Mouse (Mus musculus) testis, postnatal 14 days (tissue): Measurements from ENCODE around the gene Gm17949.

ENCODE experiments used
- DNase-seq: peaks from one replicate; pipeline ENCODE4 v3.0.0; 2021; ENCODE audit warnings: low spot score

Gene Gm17949

DNA sequence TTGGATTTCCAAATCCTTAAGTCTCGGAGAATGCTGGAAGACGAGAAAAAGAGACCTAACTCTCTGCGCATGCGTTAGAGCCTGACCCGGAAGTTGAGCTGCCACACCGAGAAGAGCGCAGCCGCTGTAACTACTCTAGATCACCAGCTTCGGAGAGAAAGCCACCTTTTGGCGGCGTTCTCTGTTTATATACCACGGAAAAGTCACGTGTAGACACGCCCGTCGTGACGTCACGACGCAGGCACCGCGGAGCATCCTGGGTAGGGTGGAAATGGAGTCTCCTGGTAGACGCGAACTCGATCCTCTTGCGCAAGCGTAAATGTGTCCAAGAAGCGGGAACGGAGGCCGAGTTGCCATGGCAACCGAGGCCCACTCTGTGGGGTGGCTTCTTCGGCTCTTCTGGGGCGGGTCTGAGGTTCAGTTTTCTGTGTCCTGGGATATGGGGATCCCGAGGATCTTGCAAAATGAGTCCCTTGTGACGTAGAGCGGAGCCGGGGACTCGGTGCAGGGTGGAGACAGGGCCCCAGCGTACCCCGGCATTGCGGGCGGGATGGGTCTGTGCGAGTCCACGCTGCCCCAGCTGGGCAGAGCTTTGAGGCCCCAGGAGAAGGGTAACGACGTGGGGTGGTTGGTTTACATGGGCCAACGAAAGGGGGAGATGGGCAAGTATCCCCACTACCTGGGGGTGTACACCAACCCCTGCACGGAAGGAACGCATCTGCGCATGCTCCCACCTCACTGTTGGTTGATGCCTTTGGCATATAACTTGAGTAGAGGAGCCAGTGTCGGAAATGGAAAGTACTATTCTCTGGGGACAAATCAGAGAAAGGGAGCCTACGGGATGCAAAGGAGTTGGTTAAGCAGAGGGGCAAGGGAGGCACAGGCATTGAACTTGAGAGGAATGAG lies at the start of gene Gm17949, which contains the start of gene Gtf2f1:
Gene Gm17949 (plus strand): TSS at position 234 of the 906 bp plus-strand sequence.
Gene Gtf2f1 (minus strand): TSS at position 53 of the 906 bp plus-strand sequence.
- DNase-seq, result peak; percentile 95

DNA sequence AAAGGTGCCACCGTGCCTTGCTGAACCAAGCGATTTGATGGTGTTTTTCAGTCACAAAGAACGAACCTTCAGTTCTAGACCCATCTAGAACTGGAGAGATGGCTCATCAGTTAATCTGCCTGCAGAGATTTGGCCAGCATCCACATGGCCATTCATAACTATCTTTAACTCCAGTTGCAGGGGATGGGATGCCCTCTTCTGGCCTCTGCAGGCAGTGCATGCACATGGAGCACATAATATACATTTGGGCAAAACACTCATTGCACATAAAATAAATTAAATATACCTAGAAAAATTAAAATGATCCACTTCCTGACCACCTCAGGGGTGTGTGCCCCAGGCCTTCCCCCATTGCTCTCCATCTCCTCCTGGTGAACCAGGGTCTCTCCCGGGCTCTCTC lies 49.4 kb upstream of the Gm17949 start:
- DNase-seq, result no peak

DNA sequence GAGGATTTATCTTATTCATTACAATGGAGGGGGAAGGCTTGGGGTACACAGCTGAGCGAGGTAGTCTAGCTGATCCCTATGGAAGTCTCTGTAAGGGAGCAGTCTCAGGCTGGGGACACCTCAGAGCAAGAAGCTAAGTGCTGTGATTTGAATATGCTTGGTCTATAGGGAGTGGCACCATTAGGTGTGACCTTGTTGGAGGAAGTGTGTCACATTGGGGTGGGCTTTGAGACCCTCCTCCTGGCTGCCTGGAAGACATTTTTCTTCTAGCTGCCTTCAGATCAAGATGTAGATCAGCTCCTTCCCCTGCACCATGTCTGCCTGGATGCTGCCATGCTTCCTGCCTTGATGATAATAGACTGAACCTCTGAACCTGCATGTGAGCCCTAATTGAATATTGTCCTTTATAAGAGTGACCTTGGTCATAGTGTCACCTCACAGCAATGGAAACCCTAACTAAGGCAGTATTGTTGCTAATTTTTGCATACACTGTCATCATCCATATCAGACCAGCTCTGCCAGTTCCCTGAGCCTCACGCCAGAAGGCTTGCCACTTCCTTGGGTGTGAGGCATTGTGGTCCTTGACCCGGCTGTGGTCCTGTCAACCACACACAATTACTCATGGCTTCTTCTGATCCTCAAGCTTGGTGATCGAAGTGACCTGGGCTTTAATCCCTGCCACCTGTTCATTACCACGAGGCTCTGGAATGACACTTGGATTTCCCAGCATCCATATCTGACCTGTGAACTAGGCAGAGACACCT lies 48.4 kb upstream of the Gm17949 start:
- no peak for DNase-seq

DNA sequence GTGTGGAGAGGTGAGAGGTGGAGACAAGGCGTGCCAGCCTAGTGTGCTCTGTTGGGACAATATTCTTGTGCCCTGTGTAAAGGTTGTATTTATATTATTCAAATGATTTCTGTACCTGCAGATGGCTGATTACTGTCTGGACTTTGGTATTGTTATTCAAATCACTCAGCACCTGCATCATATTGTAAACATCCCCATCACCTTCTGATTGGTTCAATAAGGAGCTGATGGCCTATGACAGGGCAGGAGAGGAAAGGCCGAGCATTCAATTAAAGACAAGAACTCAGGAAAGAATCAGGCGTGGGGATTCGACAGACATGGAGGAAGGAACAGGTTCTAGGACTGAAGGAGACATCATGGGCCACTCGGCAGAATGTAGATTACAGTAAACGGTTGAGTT lies 47.6 kb upstream of the Gm17949 start:
- DNase-seq, result no peak

DNA sequence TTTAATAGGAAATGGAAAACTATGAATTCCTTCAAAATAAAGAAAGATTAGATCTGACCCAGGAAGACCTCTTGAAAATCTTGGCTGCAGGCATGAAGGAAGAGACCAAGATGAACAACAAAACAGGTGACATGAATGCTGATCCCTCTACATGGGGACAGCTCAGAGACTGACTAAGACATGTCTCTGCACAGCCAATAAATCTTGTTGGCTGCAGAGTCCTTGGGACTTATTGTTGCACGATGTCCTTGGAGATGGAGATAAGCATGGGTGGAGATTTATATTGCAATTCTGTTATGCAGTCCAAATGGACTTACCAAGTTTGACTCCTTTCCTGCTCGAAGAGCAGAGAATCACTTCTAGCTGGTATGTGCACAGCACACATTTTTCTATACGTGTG lies 41.9 kb upstream of the Gm17949 start:
- DNase-seq, result no peak

DNA sequence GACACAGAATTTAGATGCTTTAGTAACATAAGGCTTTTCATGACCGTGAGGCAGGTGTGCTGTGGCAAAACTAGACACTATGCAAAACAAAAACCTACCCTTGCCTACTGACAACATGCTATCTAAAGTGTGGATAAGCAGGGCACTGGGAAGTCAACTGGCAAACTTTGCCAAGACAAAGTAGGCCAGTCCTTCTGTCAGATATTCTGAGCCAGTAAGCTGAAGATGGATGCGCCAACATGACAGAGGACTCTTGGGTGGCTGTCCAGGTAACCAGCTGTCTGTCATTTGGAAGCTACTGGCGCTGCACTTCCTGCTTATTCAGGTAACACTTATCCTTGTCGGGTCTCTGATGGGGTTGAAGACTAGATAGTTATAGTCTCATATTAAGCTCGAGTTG lies 41.2 kb upstream of the Gm17949 start:
- DNase-seq, result no peak

DNA sequence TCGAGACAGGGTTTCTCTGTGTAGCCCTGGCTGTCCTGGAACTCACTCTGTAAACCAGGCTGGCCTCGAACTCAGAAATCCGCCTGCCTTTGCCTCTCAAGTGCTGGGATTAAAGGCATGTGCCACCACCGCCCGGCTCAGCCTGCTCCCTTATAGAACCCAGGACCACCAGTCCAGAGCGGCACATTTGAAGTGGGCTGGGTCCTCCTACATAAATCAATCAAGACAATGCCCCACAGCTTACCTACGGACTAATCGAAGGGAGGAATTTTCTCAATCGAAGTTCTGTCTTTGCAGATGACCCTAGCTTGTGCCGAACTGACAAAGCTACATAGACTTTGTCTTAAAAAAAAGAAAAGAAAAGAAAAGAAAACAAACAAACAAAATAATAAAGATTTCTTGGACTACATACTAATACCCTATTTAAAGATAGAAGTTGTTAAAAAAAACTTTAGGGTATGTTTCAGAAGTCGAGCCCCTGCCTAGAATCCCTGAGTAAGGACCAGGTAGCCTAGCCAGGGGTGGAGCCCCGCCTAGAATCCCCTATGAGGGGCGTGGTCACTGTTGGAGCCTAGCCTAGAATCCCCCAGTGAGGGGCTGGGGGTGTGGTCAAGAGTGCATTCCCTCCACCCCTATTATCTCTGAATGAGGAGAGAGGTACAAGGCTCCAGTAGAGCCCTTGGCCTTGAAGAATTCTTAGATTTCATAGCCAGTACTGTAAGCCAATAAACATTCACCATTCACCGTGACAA lies 37.1 kb upstream of the Gm17949 start:
- DNase-seq, result no peak

DNA sequence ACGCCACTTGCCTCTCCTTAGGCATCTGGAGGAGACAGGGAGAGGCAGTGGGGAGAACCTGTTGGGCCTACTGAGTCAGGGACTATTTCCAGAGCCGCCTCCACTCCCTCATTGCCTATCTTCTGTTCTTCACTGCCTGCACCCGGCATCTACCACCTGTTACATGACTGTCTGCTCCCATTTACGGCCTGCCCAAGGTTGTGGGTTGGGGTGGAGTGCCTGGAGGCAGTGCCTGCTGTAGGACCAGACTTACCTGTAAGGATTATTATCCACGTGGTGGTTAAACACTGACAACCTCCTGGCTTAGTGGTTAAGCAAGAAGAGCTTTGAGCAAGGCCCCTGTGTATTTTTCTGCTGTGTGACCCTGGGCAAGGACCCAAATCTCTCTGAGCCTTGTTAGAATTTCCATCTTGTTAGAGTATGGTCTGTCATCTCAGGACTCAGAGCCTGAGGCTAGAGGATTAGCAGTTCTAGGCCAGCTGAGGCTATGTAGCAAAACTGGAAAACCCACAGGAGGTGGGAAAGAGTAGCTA lies 36.5 kb upstream of the Gm17949 start:
- DNase-seq, result no peak

DNA sequence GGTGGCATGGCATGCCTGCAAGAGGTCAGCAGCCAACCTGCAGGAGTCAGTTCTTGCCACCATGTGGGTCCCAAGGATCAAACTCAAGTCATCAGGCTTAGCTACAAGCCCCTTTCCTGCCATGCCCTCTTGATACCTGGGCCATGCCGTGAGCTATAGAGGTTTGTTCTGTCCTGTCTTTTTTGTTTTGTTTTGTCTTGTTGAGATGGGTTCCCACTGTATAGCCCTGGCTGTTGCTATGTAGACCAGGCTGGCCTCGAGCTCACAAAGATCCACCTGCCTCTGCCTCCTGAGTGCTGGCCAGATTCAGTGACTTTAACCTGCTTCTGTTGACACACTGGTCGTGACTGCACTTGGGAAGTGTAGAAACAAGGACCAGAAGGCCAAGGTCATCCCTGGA lies 35.9 kb upstream of the Gm17949 start:
- no peak for DNase-seq

DNA sequence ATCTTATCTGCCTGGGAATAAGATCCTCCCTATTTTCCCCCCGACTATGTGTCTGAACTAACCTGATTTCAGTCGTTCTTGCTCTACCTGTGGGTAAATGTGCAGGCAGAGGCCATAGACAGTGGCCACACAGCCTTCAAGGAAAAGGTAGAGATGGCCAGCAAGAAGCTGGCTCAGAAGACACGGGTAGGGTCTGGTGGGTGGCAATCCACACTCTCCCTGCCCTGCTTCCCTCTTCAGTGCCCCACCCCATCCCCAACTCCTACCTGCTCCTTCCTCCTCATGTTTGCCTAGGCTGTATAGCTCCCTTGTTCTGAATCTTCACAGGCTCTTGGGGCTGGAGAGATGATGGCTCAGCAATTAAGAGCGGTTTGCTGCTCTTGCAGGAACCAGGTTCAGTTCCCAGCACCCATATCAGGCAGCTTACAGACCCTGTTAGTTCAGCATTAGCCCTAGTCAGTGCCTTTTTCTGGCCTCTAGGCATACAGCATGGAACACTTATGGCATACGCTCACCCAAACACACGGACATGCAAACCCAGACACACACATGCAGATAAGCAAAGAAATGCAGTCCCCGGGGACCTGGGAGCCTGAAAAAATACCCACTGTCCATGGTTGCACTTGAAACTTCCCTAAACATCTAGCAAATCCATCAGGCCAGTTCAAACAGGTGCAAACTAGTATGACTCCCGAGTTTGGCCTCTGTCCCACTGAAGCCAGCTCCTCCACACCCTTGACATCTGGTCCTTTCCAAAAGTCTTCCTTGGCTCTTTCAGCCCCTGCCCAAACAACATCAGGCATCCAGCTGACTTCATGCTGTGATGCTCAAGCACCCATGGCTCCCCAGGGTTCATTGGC lies 34.5 kb upstream of the Gm17949 start:
- no peak for DNase-seq

DNA sequence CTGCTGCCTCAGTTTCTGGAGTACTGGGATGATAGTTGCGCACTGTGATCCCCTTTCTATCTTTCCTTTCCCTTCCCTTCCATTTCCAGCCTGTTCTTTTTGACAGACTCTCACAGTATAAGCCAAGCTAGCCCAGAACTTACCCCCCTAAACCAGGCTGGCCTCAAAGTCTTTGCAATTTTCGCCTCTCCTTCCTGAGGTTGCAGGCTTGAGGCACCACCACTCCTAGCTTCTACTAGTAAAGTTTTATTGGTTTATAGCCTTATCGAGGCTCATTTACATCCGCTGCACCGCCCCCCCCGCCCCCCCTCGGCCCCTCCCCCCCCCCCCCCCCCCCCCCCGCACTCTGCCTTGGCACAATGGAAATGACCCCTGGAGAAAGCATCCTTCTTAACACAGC lies 31.7 kb upstream of the Gm17949 start:
- DNase-seq, result no peak

DNA sequence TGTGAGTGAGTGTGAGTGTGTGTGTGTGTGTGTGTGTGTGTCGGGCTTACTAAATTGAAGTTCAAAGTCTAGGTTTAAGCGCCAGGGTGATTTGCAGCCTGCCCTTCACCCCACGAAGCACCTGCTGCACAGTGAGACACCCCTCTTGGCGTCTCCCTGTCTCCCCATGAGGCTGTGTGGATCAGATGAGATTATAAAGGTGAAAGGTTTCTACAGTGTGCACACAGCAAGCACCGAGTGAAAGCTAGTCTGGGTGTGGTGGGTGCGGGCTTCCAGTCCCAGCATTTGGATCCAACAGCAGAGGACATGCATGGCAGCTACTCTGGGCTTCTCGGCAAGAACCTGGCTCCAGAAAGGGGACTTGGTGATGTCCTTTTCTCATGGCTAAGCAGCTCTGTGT lies 30.2 kb upstream of the Gm17949 start:
- no peak for DNase-seq

DNA sequence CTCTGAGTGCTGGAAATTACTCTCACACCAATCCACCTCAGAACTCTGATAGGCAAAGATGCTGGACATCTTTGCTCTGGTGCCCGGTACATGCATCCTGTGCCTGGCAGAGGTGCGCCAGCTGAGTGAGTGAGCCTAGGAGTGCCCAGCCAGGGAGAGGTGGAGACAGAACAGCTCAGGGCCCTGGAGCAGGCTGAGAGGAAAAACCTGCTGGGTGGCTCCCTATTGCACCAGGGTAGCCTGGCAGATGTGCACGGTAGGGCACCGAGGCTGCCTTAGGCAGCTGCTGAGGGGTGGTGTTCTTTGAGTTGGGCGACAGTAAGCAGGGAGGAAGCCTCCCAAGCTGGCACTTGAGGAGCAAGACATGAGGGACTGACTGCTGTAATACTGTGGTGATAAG lies 29.3 kb upstream of the Gm17949 start, which contains the start of gene Acer1:
Gene Acer1 (minus strand): TSS at position 114 of the 400 bp plus-strand sequence.
- DNase-seq, result no peak

DNA sequence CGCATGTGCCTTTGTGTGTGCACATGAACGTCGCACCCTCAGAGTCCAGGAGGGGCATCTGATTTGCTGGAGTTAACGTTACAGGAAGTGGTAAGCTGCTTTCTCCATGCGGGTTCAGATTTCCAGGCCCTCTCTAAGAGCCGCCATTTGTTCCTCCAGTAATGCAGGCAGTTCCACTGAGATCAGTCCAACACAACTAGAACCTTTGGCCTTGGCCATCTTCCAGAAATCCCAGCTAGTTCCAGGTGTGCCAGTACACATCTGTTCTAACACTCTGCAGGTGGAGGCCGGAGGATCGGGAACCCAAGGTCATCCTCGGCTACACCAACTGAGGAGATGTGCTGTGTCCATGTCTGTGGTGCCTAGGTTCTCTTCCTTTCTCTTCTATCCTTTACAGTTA lies 26.4 kb upstream of the Gm17949 start:
- DNase-seq, result no peak

DNA sequence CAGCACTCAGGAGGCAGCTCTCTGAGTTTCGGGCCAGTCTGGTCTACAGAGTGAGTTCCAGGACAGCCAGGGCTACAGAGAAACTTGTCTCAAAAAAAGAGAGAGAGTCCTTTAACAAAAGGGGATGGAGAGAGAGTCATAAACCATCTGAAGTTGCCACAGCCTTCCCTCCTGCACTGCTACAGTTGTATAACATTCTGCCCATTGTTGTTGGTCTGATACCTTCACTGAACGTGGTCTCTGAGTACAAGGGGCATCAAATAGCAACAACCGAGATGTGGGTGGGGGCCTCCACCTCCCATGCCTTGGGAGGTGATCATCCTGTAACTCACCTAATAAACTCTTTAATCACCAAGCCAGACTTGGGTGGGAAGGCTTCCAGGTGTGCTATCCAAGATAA lies 25.6 kb upstream of the Gm17949 start:
- DNase-seq, result no peak

DNA sequence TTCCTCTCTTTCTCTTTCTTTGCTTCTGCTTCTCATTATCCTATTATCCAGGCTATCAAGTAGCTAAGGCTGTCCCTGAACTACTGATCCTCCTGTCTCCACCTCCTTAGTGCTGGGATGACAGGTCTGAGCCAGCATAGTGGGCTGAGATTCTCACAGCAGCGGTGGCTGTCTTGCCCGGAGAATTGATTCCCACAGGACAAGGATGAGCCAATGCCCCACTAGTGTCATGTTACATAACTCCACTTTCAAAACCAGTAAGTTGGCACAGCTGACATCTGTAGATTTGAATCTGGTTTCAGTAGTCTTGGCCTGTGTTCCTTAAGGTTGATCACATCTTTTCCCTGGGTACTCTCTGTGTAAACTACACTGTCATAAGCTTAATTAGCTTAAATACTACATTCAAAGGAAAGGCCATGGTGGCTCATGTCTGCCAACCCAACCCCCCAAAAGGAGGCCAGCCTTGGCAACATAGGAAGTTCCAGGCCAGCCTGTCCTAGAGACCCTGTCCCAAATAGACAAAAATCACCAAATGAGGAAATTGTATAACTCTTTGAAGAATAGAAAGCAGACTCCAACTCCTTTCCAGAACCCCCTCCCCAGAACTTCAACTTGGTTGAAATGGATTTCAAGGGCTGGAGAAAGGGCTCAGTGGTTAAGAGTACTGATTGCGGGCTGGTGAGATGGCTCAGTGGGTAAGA lies 25.0 kb upstream of the Gm17949 start:
- DNase-seq, result no peak

DNA sequence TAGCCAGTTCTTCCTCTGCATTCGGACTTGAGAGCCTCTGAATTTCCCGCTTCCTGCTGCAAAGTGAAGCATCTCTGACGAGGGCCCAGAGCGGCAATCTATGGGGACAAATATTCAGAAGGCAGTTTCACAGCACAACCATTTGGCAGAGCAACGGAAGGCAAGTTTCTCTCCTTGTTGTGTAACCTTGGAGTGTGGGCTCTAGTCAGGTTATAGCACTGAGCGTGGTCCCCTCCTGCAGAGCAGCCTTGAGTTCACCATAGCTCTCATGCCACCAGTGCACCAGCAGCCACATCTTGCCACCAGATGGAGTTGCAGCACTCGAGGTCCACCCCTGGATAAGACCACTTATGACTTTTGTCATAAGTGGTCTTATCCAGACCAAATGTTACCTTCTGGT lies 22.8 kb upstream of the Gm17949 start:
- no peak for DNase-seq

DNA sequence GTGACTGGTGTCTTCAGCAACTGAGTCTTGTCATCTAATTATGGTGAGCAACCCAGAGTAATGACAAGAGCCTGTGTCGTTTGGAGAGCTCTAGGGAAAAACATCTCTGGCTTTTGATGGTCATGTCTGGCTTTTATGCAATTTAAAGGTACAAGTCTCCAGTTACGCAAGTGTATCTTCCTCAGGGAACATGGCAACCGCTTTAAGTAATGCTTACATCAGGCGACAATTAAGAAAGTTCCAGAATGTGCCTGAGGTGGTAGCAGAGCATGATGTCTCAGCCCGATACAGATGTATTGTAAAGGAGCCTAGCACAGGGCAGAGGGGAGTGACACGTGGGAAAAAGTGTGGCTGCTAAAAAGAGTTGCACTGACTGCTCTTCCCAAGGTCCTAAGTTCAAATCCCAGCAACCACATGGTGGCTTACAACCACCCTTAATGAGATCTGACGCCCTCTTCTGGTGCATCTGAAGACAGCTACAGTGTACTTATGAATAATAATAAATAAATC lies 22.3 kb upstream of the Gm17949 start:
- DNase-seq, result no peak

DNA sequence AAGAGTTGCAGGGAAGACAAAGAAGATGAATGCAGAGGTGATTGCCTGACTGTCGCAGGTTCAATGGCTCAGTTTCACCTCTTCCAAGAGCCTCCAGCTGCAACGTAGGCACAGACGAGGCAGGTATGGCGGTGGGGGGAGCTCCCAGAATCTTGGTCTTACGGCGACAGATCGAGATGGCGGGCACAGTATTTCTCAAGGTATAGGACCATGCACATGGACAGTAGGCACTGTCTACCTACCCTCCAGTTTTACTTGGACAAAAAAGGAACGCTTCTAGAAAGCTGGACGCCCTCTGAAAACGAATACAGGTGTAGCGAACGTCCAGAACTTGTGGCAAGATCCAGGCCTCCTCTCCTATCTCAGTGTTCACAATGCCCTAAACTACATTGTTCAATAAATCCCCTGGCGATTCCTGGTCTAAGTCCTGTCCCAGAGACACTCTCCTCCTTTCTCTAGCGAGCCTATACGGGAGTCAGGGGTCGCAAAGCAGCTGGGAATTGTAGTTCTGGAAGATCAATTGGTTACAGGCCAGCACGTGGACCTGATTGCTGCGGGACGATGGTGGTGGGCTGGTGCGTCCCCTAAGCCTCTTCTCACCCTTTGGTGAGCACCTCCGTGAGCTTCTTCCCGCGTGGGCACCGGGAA lies 21.7 kb upstream of the Gm17949 start:
- DNase-seq, result peak; percentile 85
